In genomic region chr6:53589746-53590145, GRCm38 (mm10) we compare ENCODE assay signal across 10 mouse cellular contexts.
DNase-seq lines count a peak whose midpoint lies in the region; ATAC-seq lines count a peak whose summit lies in the region.
"Had no signal": no experiment of that assay in that cellular context is flagged by ENCODE, and none has a peak within 500 bp of the region (broad histone marks: within the 10 kb centered on the region; RNA-seq: fewer than 3 reads in every experiment).

No protein-coding gene starts in this region.

- no peaks in the 10 kb centered on the region for H3K9me3 ChIP-seq in heart, embryonic 14.5 days (ENCODE audit: control insufficient read depth, low read length)
- H3K9me3 ChIP-seq: embryonic facial prominence, embryonic 12.5 days had no signal

- intact Hi-C loops in heart, postnatal 25 days (cut with DNase I) = loop anchor here (2.0 kb wide), 1 partner anchor 15 kb away; no protein-coding TSS in a partner anchor

- no peak for DNase-seq in heart, postnatal 25 days (ENCODE audit: low spot score)
- peak; percentile 79 for DNase-seq in CD4-positive, CD25-positive, alpha-beta regulatory T cell, adult 2 months (ENCODE audit: low read depth, low spot score)
- peak; percentile 79 for DNase-seq in splenic B cell, adult 2 months (ENCODE audit: low read depth, low spot score)
- DNase-seq in layer of hippocampus, adult 18-20 months (ENCODE audit: low spot score in 2 of 2) = no peak
- DNase-seq in urinary bladder, postnatal 36 days (ENCODE audit: low spot score in 2 of 2) = no peak
- DNase-seq: cerebellum, adult 11-12 months had no signal

- H3K27me3 ChIP-seq in heart, embryonic 14.5 days (ENCODE audit: control insufficient read depth, insufficient read depth, low read length) = no peaks in the 10 kb centered on the region
- no peaks in the 10 kb centered on the region for H3K27me3 ChIP-seq in splenic B cell, adult 2 months (ENCODE audit: control insufficient read depth, insufficient read depth, low read length, poor library complexity, severe bottlenecking)
- H3K27me3 ChIP-seq: embryonic facial prominence, embryonic 12.5 days had no signal

- peak overlapping the region in 1 of 2 experiments; percentile 0; a peak in 1 of 4 replicates for H3K27ac ChIP-seq in heart, embryonic 14.5 days (replicated peaks in 1 of 2; ENCODE audit: control insufficient read depth in 1 of 2, insufficient read depth in 1 of 2, low read depth in 2 of 2, low read length in 2 of 2)
- H3K27ac ChIP-seq: embryonic facial prominence, embryonic 12.5 days had no signal

- H3K4me1 ChIP-seq in heart, embryonic 14.5 days (ENCODE audit: control insufficient read depth in 2 of 2, insufficient read depth in 2 of 2, low read length in 2 of 2) = peaks cover 10 to 23% of the 10 kb centered on the region in 2 experiments

- no peak overlapping the region for H3K4me3 ChIP-seq in heart, embryonic 14.5 days (ENCODE audit: control insufficient read depth in 1 of 2, insufficient read depth in 1 of 2, low read depth in 1 of 2, low read length in 2 of 2)
- H3K4me3 ChIP-seq: embryonic facial prominence, embryonic 12.5 days had no signal

- no peak for ATAC-seq in heart, embryonic 14.5 days (ENCODE audit: insufficient number of reproducible peaks, insufficient read depth, low FRiP score, low read depth)
- ATAC-seq in hematopoietic stem cell, adult 5-6 weeks (replicated peaks in 1 of 2; ENCODE audit: insufficient read depth in 1 of 2, low FRiP score in 2 of 2, low TSS enrichment in 1 of 2, low read depth in 1 of 2, poor library complexity in 2 of 2, severe bottlenecking in 2 of 2) = peak; percentile 96
- no peak for ATAC-seq in megakaryocyte-erythroid progenitor cell, adult 5-6 weeks (replicated peaks; ENCODE audit: low FRiP score, low TSS enrichment, poor library complexity, severe bottlenecking)

- WGBS in heart, embryonic 14.5 days = 72% methylated on average over 6 of the region's 6 CpGs

- H3K36me3 ChIP-seq in heart, embryonic 14.5 days (ENCODE audit: control insufficient read depth, insufficient read depth, low read length) = peaks cover 7% of the 10 kb centered on the region; the same call in 1 of the 2 replicates
- H3K36me3 ChIP-seq in splenic B cell, adult 2 months (ENCODE audit: control insufficient read depth, insufficient read depth, low read length, poor library complexity, severe bottlenecking) = no peaks in the 10 kb centered on the region
- H3K36me3 ChIP-seq: embryonic facial prominence, embryonic 12.5 days had no signal

- H3K4me2 ChIP-seq in heart, embryonic 14.5 days (ENCODE audit: low read length) = peak overlapping the region; percentile 20; the same call in 1 of the 2 replicates
- H3K4me2 ChIP-seq: embryonic facial prominence, embryonic 12.5 days had no signal

- no peak overlapping the region for H3K9ac ChIP-seq in heart, embryonic 14.5 days (ENCODE audit: low read length)
- H3K9ac ChIP-seq: embryonic facial prominence, embryonic 12.5 days had no signal

Comparison
In these comparisons a context has a peak if more than half of its experiments do, and no peak if none do; other contexts are left out.
1. ATAC-seq: peak in hematopoietic stem cell, adult 5-6 weeks (2 of 2); none in heart, embryonic 14.5 days (single experiment) and megakaryocyte-erythroid progenitor cell, adult 5-6 weeks (single experiment).
2. DNase-seq: peak in CD4-positive, CD25-positive, alpha-beta regulatory T cell, adult 2 months (single experiment) and splenic B cell, adult 2 months (single experiment); none in heart, postnatal 25 days (single experiment), layer of hippocampus, adult 18-20 months (0 of 2) and urinary bladder, postnatal 36 days (0 of 2).